Mouse (Mus musculus): ENCODE results near the gene Sh3bgr. TPM values are rescaled to one million over a fixed set of nuclear protein-coding genes. Genes with fewer than 3 reads are reported as not detected.

Gene Sh3bgr
- total RNA-seq, 2 experiments from 2014 or later = 2.3 to 2.7 TPM

- DNase-seq (ENCODE audit: extremely low spot score in 1 of 2, low spot score in 1 of 2) = no peak
Measured at GRCm38 (mm10) chr16:96201485-96202232, 1.4 kb downstream of the Sh3bgr start.

GRCm38 (mm10) chr16:96209789-96210188 lies 9.5 kb downstream of the Sh3bgr start:
- DNase-seq (ENCODE audit: extremely low spot score in 1 of 2, low spot score in 1 of 2) = no peak

GRCm38 (mm10) chr16:96210856-96211255 lies 10.6 kb downstream of the Sh3bgr start:
- no peak for DNase-seq (ENCODE audit: extremely low spot score in 1 of 2, low spot score in 1 of 2)

GRCm38 (mm10) chr16:96213027-96213426 lies 12.8 kb downstream of the Sh3bgr start:
- no peak for DNase-seq (ENCODE audit: extremely low spot score in 1 of 2, low spot score in 1 of 2)

GRCm38 (mm10) chr16:96221491-96221890 lies 21.2 kb downstream of the Sh3bgr start:
- no peak for DNase-seq (ENCODE audit: extremely low spot score in 1 of 2, low spot score in 1 of 2)

- no peak for DNase-seq (ENCODE audit: extremely low spot score in 1 of 2, low spot score in 1 of 2)
Measured at GRCm38 (mm10) chr16:96221959-96222358, 21.7 kb downstream of the Sh3bgr start.

GRCm38 (mm10) chr16:96222452-96222851 lies 22.2 kb downstream of the Sh3bgr start:
- DNase-seq (ENCODE audit: extremely low spot score in 1 of 2, low spot score in 1 of 2) = no peak

- DNase-seq (ENCODE audit: extremely low spot score in 1 of 2, low spot score in 1 of 2) = no peak
Measured at GRCm38 (mm10) chr16:96228438-96228837, 28.2 kb downstream of the Sh3bgr start.

- DNase-seq (ENCODE audit: extremely low spot score in 1 of 2, low spot score in 1 of 2) = peak in 1 of 2 experiments; percentile 16
Measured at GRCm38 (mm10) chr16:96229044-96229555, 28.9 kb downstream of the Sh3bgr start.

- DNase-seq (ENCODE audit: extremely low spot score in 1 of 2, low spot score in 1 of 2) = peak; percentile 53 to 78
Measured at GRCm38 (mm10) chr16:96230411-96230810, 30.2 kb downstream of the Sh3bgr start.

- DNase-seq (ENCODE audit: extremely low spot score in 1 of 2, low spot score in 1 of 2) = no peak
Measured at GRCm38 (mm10) chr16:96231251-96231650, 31.0 kb downstream of the Sh3bgr start.

- no peak for DNase-seq (ENCODE audit: extremely low spot score in 1 of 2, low spot score in 1 of 2)
Measured at GRCm38 (mm10) chr16:96231974-96232373, 31.7 kb downstream of the Sh3bgr start.

- DNase-seq (ENCODE audit: extremely low spot score in 1 of 2, low spot score in 1 of 2) = no peak
Measured at GRCm38 (mm10) chr16:96233996-96234395, 33.7 kb downstream of the Sh3bgr start.

- no peak for DNase-seq (ENCODE audit: extremely low spot score in 1 of 2, low spot score in 1 of 2)
Measured at GRCm38 (mm10) chr16:96235366-96235970, 35.2 kb downstream of the Sh3bgr start, which contains the start of gene B3galt5. Gene B3galt5, plus strand, starts transcription at chr16:96235801.

- DNase-seq (ENCODE audit: extremely low spot score in 1 of 2, low spot score in 1 of 2) = no peak
Measured at GRCm38 (mm10) chr16:96244496-96244895, 44.2 kb downstream of the Sh3bgr start.

GRCm38 (mm10) chr16:96249635-96250034 lies 49.4 kb downstream of the Sh3bgr start:
- DNase-seq (ENCODE audit: extremely low spot score in 1 of 2, low spot score in 1 of 2) = peak; percentile 59 to 62

GRCm38 (mm10) chr16:96252146-96252545 lies 51.9 kb downstream of the Sh3bgr start:
- DNase-seq (ENCODE audit: extremely low spot score in 1 of 2, low spot score in 1 of 2) = no peak

GRCm38 (mm10) chr16:96258429-96258828 lies 58.2 kb downstream of the Sh3bgr start:
- no peak for DNase-seq (ENCODE audit: extremely low spot score in 1 of 2, low spot score in 1 of 2)

GRCm38 (mm10) chr16:96271736-96272135 lies 71.5 kb downstream of the Sh3bgr start:
- no peak for DNase-seq (ENCODE audit: extremely low spot score in 1 of 2, low spot score in 1 of 2)

GRCm38 (mm10) chr16:96272929-96273619 lies 72.8 kb downstream of the Sh3bgr start:
- DNase-seq (ENCODE audit: extremely low spot score in 1 of 2, low spot score in 1 of 2) = no peak

- DNase-seq (ENCODE audit: extremely low spot score in 1 of 2, low spot score in 1 of 2) = no peak
Measured at GRCm38 (mm10) chr16:96276596-96276995, 76.3 kb downstream of the Sh3bgr start.

Measured in layer of hippocampus, postnatal 25 days (tissue).